Mouse (Mus musculus) ES-E14 (cell line): ENCODE measurements around the gene 1700019D03Rik.

Source experiments
- ZC3H11A ChIP-seq: IDR thresholded peaks from 2 replicates; pipeline ENCODE4 v1.6.1; 2012; ENCODE audit warnings: low read depth, mild to moderate bottlenecking, inconsistent platforms, low read length, borderline replicate concordance
- ZNF384 ChIP-seq: IDR thresholded peaks from 2 replicates; pipeline ENCODE4 v1.6.1; 2012; ENCODE audit warnings: low read depth, low read length, inconsistent platforms

DNA sequence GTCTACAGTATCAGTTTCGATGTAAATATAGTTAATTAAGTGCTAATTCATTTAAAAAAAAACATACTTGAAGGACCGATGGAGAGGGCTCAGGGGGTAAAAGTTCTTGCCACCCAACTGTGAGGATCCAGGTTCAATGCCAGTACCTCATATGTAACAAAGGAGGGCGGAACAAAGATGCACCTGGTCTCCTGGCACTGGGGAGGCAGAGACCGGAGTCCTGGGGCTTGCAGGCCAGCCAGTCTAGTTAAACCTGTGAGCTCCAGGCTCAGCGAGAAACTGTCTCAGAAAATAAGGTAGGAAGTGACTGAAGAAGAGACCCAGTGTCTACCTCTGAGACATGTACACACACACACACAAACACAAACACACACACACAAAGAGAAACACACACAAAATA lies 72.1 kb downstream of the 1700019D03Rik start:
- no peak for TF ChIP-seq ZC3H11A
- TF ChIP-seq ZNF384: no peak
